Mouse (Mus musculus): ENCODE data around the gene Vsig10. TPM values are rescaled to one million over a fixed set of nuclear protein-coding genes. Genes with fewer than 3 reads are reported as not detected.
"Not testable (repeated sequence)": the region's sequence is repeated elsewhere in the genome, so short reads cannot be mapped to it uniquely, and the experiment has no call there.

The Vsig10 gene
- polyA plus RNA-seq, 1 experiment from 2014 or later, result 4.7 TPM

DNA sequence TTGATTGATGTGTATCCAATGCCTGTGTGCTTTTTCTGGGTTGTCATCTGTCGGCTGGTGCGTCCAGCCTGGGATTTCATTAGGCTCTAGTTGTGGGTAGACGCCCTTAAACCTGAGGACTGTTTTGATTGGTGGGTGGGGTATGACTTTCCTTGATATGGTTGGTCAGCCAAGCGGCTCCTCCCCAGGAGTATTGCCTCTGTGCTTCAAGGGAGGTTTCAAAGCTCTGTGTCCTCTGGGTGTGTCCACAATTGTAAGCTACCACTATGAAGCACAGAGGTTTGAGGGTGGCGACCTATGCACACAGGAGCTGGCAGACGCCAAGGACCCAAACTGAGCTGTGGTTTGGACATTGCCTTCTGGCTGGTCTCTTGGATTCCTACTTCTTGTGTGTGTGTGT lies 26.3 kb upstream of the Vsig10 start:
- 75% methylated on average over 6 of the region's 6 CpGs for WGBS (ENCODE audit: insufficient replicate concordance)
- Histone ChIP-seq H3K27ac (ENCODE audit: low read depth, low read length) (no peak overlapping the region), H3K9ac (ENCODE audit: low read depth, low read length) (no peak overlapping the region), H3K36me3 (ENCODE audit: control insufficient read depth, insufficient read depth, low read length) (no peaks in the 10 kb centered on the region), H3K4me3 (ENCODE audit: low read depth, low read length) (no peak overlapping the region), H3K27me3 (ENCODE audit: control insufficient read depth, insufficient read depth, low read length) (no peaks in the 10 kb centered on the region), H3K4me2 (no peak overlapping the region), H3K9me3 (replicated peaks; ENCODE audit: control insufficient read depth, low read length) (no peaks in the 10 kb centered on the region), H3K4me1 (ENCODE audit: control insufficient read depth, insufficient read depth, low read length) (peaks cover 5% of the 10 kb centered on the region; the same call in 1 of the 2 replicates)
- no peak for ATAC-seq (replicated peaks; ENCODE audit: insufficient number of reproducible peaks, low FRiP score, low TSS enrichment)

DNA sequence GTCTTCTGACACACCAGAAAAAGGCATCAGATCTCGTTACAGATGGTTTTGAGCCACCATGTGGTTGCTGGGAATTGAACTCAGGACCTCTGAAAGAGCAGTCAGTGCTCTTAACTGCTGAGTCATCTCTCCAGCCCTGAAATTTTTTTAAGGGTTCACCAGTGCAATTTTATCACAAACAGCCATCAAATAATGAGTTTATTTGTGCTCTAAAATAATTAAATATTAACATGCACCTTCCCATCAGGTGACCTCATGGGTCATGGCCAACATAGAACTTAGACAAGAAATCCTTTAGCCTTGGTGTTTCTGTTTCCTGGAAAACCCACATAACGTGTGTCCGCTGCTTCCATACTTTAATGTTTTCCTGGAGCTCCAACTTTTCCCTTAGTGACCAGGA lies 25.1 kb upstream of the Vsig10 start:
- H3K9me3 ChIP-seq (replicated peaks; ENCODE audit: control insufficient read depth, low read length); H3K4me3 ChIP-seq (ENCODE audit: low read depth, low read length); H3K4me1 ChIP-seq (ENCODE audit: control insufficient read depth, insufficient read depth, low read length); H3K36me3 ChIP-seq (ENCODE audit: control insufficient read depth, insufficient read depth, low read length); H3K27me3 ChIP-seq (ENCODE audit: control insufficient read depth, insufficient read depth, low read length); H3K9ac ChIP-seq (ENCODE audit: low read depth, low read length); H3K4me2 ChIP-seq; H3K27ac ChIP-seq (ENCODE audit: low read depth, low read length); ATAC-seq (replicated peaks; ENCODE audit: insufficient number of reproducible peaks, low FRiP score, low TSS enrichment): not testable (repeated sequence)
- WGBS (ENCODE audit: insufficient replicate concordance), result 85% methylated on average over 3 of the region's 3 CpGs

DNA sequence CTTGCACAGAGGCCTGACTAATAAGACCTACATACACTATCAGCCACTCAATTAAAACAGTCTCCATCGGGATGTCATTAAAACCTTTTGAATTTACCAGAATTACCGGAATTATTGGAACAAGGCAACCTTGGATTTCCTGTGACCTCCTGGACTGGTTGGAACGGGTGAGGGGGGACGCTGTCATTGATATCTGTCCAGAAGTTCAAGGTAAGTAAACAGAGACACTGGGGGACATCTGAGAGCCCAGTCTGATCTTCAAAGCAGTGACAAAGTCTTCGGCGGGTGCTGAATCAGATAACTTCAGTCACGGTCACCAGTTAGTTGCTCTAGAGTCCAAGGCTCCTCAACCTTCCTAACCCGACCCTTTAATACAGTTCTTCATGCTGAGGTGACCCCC lies 23.9 kb upstream of the Vsig10 start:
- WGBS (ENCODE audit: insufficient replicate concordance), result 90% methylated on average over 8 of the region's 8 CpGs
- no peak for ATAC-seq (replicated peaks; ENCODE audit: insufficient number of reproducible peaks, low FRiP score, low TSS enrichment)
- Histone ChIP-seq H3K4me1 (ENCODE audit: control insufficient read depth, insufficient read depth, low read length) (no peaks in the 10 kb centered on the region), H3K4me2 (no peak overlapping the region), H3K9ac (ENCODE audit: low read depth, low read length) (no peak overlapping the region), H3K9me3 (replicated peaks; ENCODE audit: control insufficient read depth, low read length) (no peaks in the 10 kb centered on the region), H3K27me3 (ENCODE audit: control insufficient read depth, insufficient read depth, low read length) (no peaks in the 10 kb centered on the region), H3K27ac (ENCODE audit: low read depth, low read length) (no peak overlapping the region), H3K36me3 (ENCODE audit: control insufficient read depth, insufficient read depth, low read length) (no peaks in the 10 kb centered on the region), H3K4me3 (ENCODE audit: low read depth, low read length) (no peak overlapping the region)

DNA sequence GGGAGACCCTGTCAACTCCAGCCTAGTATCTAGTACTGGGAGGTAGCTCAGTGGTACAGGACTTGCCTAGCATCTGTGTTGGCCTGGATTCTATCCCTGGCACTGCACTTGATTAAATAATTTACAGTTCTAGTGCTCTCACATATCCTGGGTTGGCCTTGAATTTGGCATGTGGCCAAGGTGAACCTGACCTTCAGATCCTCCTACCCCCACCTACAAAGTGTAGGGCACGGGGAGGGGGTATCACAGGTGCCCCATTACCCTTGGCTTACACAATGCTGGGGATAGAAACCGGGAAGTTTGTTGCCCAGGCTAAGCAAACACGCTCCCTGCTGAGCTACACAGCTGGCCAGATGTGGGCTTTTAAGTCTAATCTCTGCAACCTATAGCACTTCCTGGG lies 16.0 kb upstream of the Vsig10 start:
- WGBS (ENCODE audit: insufficient replicate concordance), result 58% methylated on average over 3 of the region's 3 CpGs
- Histone ChIP-seq H3K36me3 (ENCODE audit: control insufficient read depth, insufficient read depth, low read length) (no peaks in the 10 kb centered on the region), H3K4me2 (no peak overlapping the region), H3K9me3 (replicated peaks; ENCODE audit: control insufficient read depth, low read length) (no peaks in the 10 kb centered on the region), H3K9ac (ENCODE audit: low read depth, low read length) (no peak overlapping the region), H3K4me1 (ENCODE audit: control insufficient read depth, insufficient read depth, low read length) (no peaks in the 10 kb centered on the region), H3K4me3 (ENCODE audit: low read depth, low read length) (no peak overlapping the region), H3K27ac (ENCODE audit: low read depth, low read length) (no peak overlapping the region), H3K27me3 (ENCODE audit: control insufficient read depth, insufficient read depth, low read length) (no peaks in the 10 kb centered on the region)
- no peak for ATAC-seq (replicated peaks; ENCODE audit: insufficient number of reproducible peaks, low FRiP score, low TSS enrichment)

DNA sequence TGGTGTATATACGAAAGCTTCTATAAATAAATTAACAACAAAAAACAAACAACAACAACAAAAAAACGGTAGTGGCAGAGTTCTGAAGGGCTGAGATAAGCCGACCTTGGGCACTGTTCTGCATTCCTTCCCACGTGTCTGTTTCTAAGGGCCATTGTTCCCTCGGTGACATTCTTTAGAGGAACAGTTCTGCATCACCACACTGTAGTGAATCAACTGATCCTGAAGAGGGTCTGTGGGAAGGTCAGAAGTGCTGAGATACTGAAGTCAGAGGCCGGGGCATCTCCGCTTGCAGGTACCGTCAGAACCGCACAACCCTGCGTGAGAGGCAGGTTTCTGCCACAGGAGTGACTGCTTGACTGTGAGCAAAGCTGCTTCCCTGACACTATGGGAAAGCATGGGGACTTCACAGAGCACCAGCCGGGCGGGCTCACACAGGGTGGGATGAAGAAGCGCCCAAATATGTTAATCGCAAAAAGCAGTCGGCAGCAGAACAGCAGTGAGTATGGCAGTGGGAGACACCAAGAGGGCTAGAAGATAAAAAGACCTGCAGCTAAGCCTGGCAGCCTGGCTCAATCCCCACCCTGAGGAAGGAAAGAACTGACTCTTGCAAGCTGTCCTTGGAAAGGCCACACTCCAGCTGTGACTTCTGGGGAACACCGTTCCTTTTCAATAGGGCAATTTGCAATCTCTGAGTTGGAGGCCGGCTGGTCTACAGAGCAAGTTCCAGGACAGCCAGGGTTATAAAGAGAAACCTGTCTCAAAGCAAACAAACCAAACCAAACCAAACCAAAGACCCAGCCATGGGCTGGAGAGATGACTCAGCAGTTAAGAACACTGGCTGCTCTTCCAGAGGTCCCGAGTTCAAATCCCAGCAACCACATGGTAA lies 14.9 kb upstream of the Vsig10 start:
- Histone ChIP-seq H3K9ac (ENCODE audit: low read depth, low read length) (no peak overlapping the region), H3K9me3 (replicated peaks; ENCODE audit: control insufficient read depth, low read length) (no peaks in the 10 kb centered on the region), H3K27ac (ENCODE audit: low read depth, low read length) (no peak overlapping the region), H3K36me3 (ENCODE audit: control insufficient read depth, insufficient read depth, low read length) (no peaks in the 10 kb centered on the region), H3K4me1 (ENCODE audit: control insufficient read depth, insufficient read depth, low read length) (no peaks in the 10 kb centered on the region), H3K27me3 (ENCODE audit: control insufficient read depth, insufficient read depth, low read length) (no peaks in the 10 kb centered on the region), H3K4me3 (ENCODE audit: low read depth, low read length) (no peak overlapping the region), H3K4me2 (no peak overlapping the region)
- no peak; the same call in 1 of the 2 replicates for ATAC-seq (replicated peaks; ENCODE audit: insufficient number of reproducible peaks, low FRiP score, low TSS enrichment)
- WGBS (ENCODE audit: insufficient replicate concordance), result 37% methylated on average over 18 of the region's 18 CpGs

DNA sequence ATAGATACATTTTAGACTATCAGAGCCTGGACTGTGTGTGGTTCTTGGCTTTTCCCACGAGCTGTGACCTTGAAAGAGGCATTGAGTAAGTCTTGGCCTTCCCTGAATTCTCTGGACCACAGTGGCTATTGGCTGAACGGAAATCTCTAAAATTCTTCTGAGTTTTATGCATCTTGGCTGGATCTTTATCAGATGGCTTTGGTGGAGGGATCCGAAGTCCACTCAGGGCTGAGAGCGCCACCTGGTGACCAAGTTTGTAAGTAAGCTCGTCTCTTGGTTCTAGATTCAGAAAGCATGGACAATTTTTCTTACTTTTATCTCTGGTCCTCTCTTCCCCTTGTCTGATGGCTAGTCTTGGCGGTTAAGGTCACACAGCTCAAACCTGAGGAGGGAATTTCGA lies 13.9 kb upstream of the Vsig10 start:
- H3K9ac ChIP-seq (ENCODE audit: low read depth, low read length), result no peak overlapping the region
- no peak overlapping the region for H3K27ac ChIP-seq (ENCODE audit: low read depth, low read length)
- H3K36me3 ChIP-seq (ENCODE audit: control insufficient read depth, insufficient read depth, low read length), result no peaks in the 10 kb centered on the region
- H3K4me1 ChIP-seq (ENCODE audit: control insufficient read depth, insufficient read depth, low read length), result no peaks in the 10 kb centered on the region
- H3K27me3 ChIP-seq (ENCODE audit: control insufficient read depth, insufficient read depth, low read length), result no peaks in the 10 kb centered on the region
- WGBS (ENCODE audit: insufficient replicate concordance), result 65% methylated on average over 7 of the region's 7 CpGs
- H3K4me3 ChIP-seq (ENCODE audit: low read depth, low read length), result no peak overlapping the region
- H3K4me2 ChIP-seq, result no peak overlapping the region
- ATAC-seq (replicated peaks; ENCODE audit: insufficient number of reproducible peaks, low FRiP score, low TSS enrichment), result no peak
- H3K9me3 ChIP-seq (replicated peaks; ENCODE audit: control insufficient read depth, low read length), result no peaks in the 10 kb centered on the region

DNA sequence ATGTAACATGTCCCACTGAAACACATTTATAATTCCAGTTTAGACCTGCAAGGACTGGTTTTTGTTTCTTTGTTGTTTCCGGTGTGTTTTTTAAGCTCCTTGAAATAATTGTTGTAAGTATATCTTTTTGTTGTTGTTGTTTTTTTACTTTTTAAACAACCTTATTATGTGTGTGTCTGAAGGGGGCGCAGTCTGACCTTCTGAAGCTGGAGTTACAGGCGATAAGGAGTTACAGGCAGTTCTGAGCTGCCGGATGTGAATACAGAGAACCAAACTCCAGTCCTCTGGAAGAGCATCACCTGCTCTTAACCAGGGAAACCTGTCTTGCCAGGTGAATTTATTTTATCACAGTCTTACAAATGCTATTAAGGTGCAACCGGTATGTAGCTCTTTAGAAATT lies 13.1 kb upstream of the Vsig10 start:
- Histone ChIP-seq H3K4me2 (no peak overlapping the region), H3K4me3 (ENCODE audit: low read depth, low read length) (no peak overlapping the region), H3K27ac (ENCODE audit: low read depth, low read length) (no peak overlapping the region), H3K27me3 (ENCODE audit: control insufficient read depth, insufficient read depth, low read length) (no peaks in the 10 kb centered on the region), H3K36me3 (ENCODE audit: control insufficient read depth, insufficient read depth, low read length) (no peaks in the 10 kb centered on the region), H3K9me3 (replicated peaks; ENCODE audit: control insufficient read depth, low read length) (no peaks in the 10 kb centered on the region), H3K4me1 (ENCODE audit: control insufficient read depth, insufficient read depth, low read length) (no peaks in the 10 kb centered on the region), H3K9ac (ENCODE audit: low read depth, low read length) (no peak overlapping the region)
- ATAC-seq (replicated peaks; ENCODE audit: insufficient number of reproducible peaks, low FRiP score, low TSS enrichment), result no peak
- 84% methylated on average over 5 of the region's 5 CpGs for WGBS (ENCODE audit: insufficient replicate concordance)

DNA sequence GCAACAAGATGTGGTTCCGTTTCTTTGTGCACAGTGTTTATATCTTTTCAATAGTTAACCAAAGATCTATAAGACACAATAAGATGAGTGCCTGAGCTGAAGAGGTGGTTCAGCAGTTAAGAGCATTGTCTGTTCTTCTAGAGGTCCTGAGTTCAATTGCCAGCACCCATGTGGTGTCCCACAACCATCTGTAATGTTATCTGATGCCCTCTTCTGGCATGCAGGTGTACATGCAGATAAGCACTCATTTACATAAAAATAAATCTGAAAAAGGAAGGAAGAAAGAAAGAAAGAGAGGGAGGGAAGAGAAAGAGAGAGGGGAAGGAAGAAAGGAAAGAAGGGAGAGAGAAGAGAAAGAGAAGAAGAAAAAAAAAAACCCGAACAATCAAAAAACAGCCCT lies 12.1 kb upstream of the Vsig10 start:
- no peak for ATAC-seq (replicated peaks; ENCODE audit: insufficient number of reproducible peaks, low FRiP score, low TSS enrichment)
- H3K9me3 ChIP-seq (replicated peaks; ENCODE audit: control insufficient read depth, low read length), result no peaks in the 10 kb centered on the region
- 86% methylated on average over 2 of the region's 2 CpGs for WGBS (ENCODE audit: insufficient replicate concordance)
- H3K4me3 ChIP-seq (ENCODE audit: low read depth, low read length), result no peak overlapping the region
- H3K27ac ChIP-seq (ENCODE audit: low read depth, low read length), result no peak overlapping the region
- no peaks in the 10 kb centered on the region for H3K4me1 ChIP-seq (ENCODE audit: control insufficient read depth, insufficient read depth, low read length)
- H3K36me3 ChIP-seq (ENCODE audit: control insufficient read depth, insufficient read depth, low read length), result no peaks in the 10 kb centered on the region
- no peak overlapping the region for H3K4me2 ChIP-seq
- no peak overlapping the region for H3K9ac ChIP-seq (ENCODE audit: low read depth, low read length)
- no peaks in the 10 kb centered on the region for H3K27me3 ChIP-seq (ENCODE audit: control insufficient read depth, insufficient read depth, low read length)

DNA sequence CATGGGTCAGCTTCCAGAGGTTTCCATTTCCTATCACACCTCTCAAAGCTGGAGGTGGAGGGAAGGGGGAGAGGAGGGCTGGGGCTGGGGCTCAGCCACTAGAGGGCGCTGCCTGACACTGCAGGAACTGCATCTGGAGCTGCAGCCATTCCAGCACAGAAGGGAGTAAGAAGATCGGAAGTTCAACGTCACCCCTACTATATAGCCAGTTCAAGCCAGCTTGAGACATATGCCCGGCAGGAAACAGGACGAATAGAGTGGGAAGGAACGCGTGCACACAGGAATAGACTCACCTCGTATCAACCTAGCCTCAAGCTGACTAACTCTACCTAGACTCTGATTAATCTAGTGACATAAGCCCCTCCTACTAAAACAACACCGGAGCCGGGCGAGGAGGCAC lies 11.2 kb upstream of the Vsig10 start:
- H3K27me3 ChIP-seq (ENCODE audit: control insufficient read depth, insufficient read depth, low read length), result no peaks in the 10 kb centered on the region
- no peak overlapping the region; the same call in 1 of the 2 replicates for H3K4me2 ChIP-seq
- no peak overlapping the region for H3K4me3 ChIP-seq (ENCODE audit: low read depth, low read length)
- no peak for ATAC-seq (replicated peaks; ENCODE audit: insufficient number of reproducible peaks, low FRiP score, low TSS enrichment)
- H3K27ac ChIP-seq (ENCODE audit: low read depth, low read length), result no peak overlapping the region
- no peaks in the 10 kb centered on the region for H3K9me3 ChIP-seq (replicated peaks; ENCODE audit: control insufficient read depth, low read length)
- H3K4me1 ChIP-seq (ENCODE audit: control insufficient read depth, insufficient read depth, low read length), result no peaks in the 10 kb centered on the region
- H3K36me3 ChIP-seq (ENCODE audit: control insufficient read depth, insufficient read depth, low read length), result no peaks in the 10 kb centered on the region
- WGBS (ENCODE audit: insufficient replicate concordance), result 25% methylated on average over 11 of the region's 11 CpGs
- no peak overlapping the region for H3K9ac ChIP-seq (ENCODE audit: low read depth, low read length)
